Mouse (Mus musculus): Measurements from ENCODE around the gene Alkbh6. TPM values are rescaled to one million over a fixed set of nuclear protein-coding genes. Genes with fewer than 3 reads are reported as not detected.

Gene Alkbh6
- total and polyA plus RNA-seq, 3 experiments = 16.2 to 24.6 TPM; not detected in 1

DNA sequence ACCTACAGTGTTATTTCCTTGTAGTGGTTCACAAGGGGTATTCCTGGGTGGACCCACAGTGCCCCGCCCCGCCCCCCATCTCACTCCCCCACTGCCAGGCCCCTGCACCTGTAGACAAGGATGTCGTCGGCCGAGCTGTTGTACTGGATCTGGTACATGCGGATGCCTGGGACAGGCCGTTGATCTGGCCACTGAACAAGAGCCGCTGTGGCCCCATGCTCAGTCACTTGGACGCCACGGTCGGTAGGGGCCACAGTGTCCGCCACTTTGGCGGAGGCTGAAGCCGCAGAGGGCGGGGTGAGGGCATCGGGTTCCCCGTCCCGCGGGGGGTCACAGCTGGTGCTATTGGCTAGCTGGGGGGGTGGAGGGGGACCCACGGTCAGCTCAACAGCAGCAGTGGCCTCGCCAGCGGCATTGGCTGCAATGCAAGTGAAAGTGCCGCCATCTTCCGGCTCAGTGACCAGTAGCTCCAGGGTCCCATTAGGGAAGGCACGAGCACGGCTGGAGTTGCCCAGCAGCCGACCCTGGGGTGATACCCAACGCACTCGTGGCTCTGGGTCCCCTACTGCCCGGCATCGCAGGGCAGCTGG, 50.9 kb downstream of the Alkbh6 start:
- H3K79me2 ChIP-seq (ENCODE audit: control insufficient read depth, insufficient read depth, low read length, poor library complexity) = no peaks in the 10 kb centered on the region
- H3K4me1 ChIP-seq (ENCODE audit: control insufficient read depth in 1 of 2, insufficient read depth in 2 of 2, low read length in 2 of 2) = no peaks in the 10 kb centered on the region
- H3K36me3 ChIP-seq (ENCODE audit: control insufficient read depth in 1 of 2, insufficient read depth in 2 of 2, low read length in 2 of 2) = no peaks in the 10 kb centered on the region
- no peaks in the 10 kb centered on the region for H3K9me3 ChIP-seq (replicated peaks; ENCODE audit: insufficient read depth, low read length)
- no peak overlapping the region for H3K9ac ChIP-seq (ENCODE audit: control insufficient read depth, low read depth, low read length, poor library complexity, severe bottlenecking)
- no peaks in the 10 kb centered on the region for H3K27me3 ChIP-seq (ENCODE audit: control insufficient read depth in 1 of 2, insufficient read depth in 2 of 2, low read length in 2 of 2)
- DNase-seq (ENCODE audit: low read depth, low spot score) = no peak
- no peak overlapping the region for H3K4me3 ChIP-seq (ENCODE audit: control insufficient read depth in 1 of 2, insufficient read depth in 1 of 2, low read depth in 2 of 2, low read length in 2 of 2)
- no peak for TF ChIP-seq POLR2A (IDR thresholded peaks at IDR 0.05; ENCODE audit: control insufficient read depth in 1 of 2, insufficient read depth in 1 of 2, low read depth in 1 of 2, low read length in 2 of 2, poor library complexity in 1 of 2)
- no peak overlapping the region for H3K27ac ChIP-seq (ENCODE audit: control insufficient read depth, low read depth, low read length)

DNA sequence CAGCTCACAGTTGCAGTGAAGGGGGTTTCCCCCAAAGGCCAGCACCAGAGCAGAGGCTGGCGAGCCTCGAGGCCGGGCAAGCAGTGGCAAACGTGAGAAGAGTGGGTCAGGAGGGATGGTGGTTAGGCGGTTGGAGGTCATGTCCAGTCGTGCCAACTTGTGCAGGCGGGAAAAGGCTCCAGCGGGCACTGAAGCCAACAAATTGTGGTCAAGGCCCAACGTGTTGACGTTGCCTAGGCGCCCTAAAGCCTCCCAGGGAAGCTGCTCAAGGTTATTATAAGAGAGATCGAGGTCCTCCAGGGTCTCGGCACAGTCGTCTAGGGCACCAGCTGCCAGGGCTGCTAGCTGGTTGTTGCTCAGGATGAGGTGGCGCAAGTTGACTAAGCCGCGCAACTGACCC, 51.5 kb downstream of the Alkbh6 start:
- Histone ChIP-seq H3K27me3 (ENCODE audit: control insufficient read depth in 1 of 2, insufficient read depth in 2 of 2, low read length in 2 of 2) (no peaks in the 10 kb centered on the region; a peak in 1 of 4 replicates), H3K9ac (ENCODE audit: control insufficient read depth, low read depth, low read length, poor library complexity, severe bottlenecking) (no peak overlapping the region), H3K27ac (ENCODE audit: control insufficient read depth, low read depth, low read length) (no peak overlapping the region)

DNA sequence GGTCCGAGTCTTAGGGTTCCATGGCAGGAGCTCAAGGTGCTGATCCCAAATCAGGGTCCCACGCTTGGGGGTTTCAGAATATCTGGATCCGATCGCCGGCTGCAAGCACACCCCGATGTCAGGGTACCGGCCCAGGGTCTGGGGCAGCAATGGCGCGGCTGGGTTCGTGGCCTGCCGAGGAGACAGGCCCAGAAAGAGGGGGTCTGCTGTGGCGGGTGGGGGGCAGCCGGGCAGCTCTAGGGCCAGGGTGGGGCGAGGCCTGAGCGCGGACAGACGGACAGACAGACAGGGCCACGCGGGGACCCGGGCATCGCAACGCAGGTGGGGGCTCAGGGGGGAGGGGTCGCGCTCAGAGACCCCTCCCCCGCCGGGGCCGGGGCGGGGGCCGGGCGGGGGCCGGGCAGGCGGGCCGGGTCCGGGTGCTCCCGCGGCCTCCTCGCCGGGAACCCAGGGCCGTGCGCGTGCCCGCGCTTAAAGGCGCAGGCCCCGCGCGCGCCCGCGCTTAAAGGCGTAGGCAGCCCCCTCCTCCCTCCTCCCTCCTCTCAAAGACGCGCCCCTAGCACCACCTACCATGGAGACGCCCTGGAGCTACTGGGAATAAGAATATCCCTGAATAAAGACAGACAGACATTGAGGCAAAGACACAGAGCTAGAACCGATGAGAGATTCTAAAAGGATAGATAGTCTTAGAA, 54.3 kb downstream of the Alkbh6 start, which contains the start of gene Lrfn3:
Gene Lrfn3, minus strand, starts transcription at position 121 of the 692 bp plus-strand sequence.
- H3K27me3 ChIP-seq (ENCODE audit: control insufficient read depth in 1 of 2, insufficient read depth in 2 of 2, low read length in 2 of 2) = peaks cover 0 to 5% of the 10 kb centered on the region in 2 experiments; a peak in 2 of 4 replicates

More for the DNA sequence above, 51.5 kb downstream of the Alkbh6 start:
- H3K79me2 ChIP-seq (ENCODE audit: control insufficient read depth, insufficient read depth, low read length, poor library complexity) = no peaks in the 10 kb centered on the region
- H3K4me1 ChIP-seq (ENCODE audit: control insufficient read depth in 1 of 2, insufficient read depth in 2 of 2, low read length in 2 of 2) = no peaks in the 10 kb centered on the region
- H3K9me3 ChIP-seq (replicated peaks; ENCODE audit: insufficient read depth, low read length) = no peaks in the 10 kb centered on the region
- DNase-seq (ENCODE audit: low read depth, low spot score) = no peak
- no peak overlapping the region for H3K4me3 ChIP-seq (ENCODE audit: control insufficient read depth in 1 of 2, insufficient read depth in 1 of 2, low read depth in 2 of 2, low read length in 2 of 2)
- TF ChIP-seq RAD21 (IDR thresholded peaks at IDR 0.05; ENCODE audit: low read depth, low read length) = no peak
- no peak for TF ChIP-seq ELF1 (IDR thresholded peaks at IDR 0.05; ENCODE audit: low read depth, low read length)
- TF ChIP-seq USF1 (IDR thresholded peaks at IDR 0.05; ENCODE audit: low read depth, low read length) = no peak
- no peak for TF ChIP-seq ETS1 (IDR thresholded peaks at IDR 0.05; ENCODE audit: low read depth, low read length)
- TF ChIP-seq POLR2AphosphoS5 (IDR thresholded peaks at IDR 0.05; ENCODE audit: borderline replicate concordance, low read depth, low read length) = no peak
- TF ChIP-seq POLR2A (IDR thresholded peaks at IDR 0.05; ENCODE audit: control insufficient read depth in 1 of 2, insufficient read depth in 1 of 2, low read depth in 1 of 2, low read length in 2 of 2, poor library complexity in 1 of 2) = no peak
- TF ChIP-seq TAL1 (IDR thresholded peaks at IDR 0.05; ENCODE audit: low read length) = no peak
- no peak for TF ChIP-seq E2F4 (IDR thresholded peaks at IDR 0.05; ENCODE audit: borderline replicate concordance, low read depth, low read length)
- no peak for TF ChIP-seq TCF12 (IDR thresholded peaks at IDR 0.05; ENCODE audit: low read depth, low read length)
- TF ChIP-seq MAZ (IDR thresholded peaks at IDR 0.05; ENCODE audit: low read depth, low read length) = no peak
- no peak for TF ChIP-seq MAFK (IDR thresholded peaks at IDR 0.05; ENCODE audit: borderline replicate concordance, low read depth, low read length)
- no peak for TF ChIP-seq KAT2A (conservative IDR thresholded peaks at IDR 0.05; ENCODE audit: low read depth, low read length)
- no peaks in the 10 kb centered on the region for H3K36me3 ChIP-seq (ENCODE audit: control insufficient read depth in 1 of 2, insufficient read depth in 2 of 2, low read length in 2 of 2)

More for the DNA sequence above, 54.3 kb downstream of the Alkbh6 start, which contains the start of gene Lrfn3:
- no peak for DNase-seq (ENCODE audit: low read depth, low spot score)
- TF ChIP-seq MAX (IDR thresholded peaks at IDR 0.05; ENCODE audit: low read length) (no peak), TAL1 (IDR thresholded peaks at IDR 0.05; ENCODE audit: low read length) (no peak), JUND (IDR thresholded peaks at IDR 0.05; ENCODE audit: low read depth, low read length) (no peak), TCF12 (IDR thresholded peaks at IDR 0.05; ENCODE audit: low read depth, low read length) (no peak), UBTF (IDR thresholded peaks at IDR 0.05; ENCODE audit: borderline replicate concordance, insufficient read depth, low read depth, low read length) (no peak), USF2 (IDR thresholded peaks at IDR 0.05; ENCODE audit: borderline replicate concordance in 1 of 2, insufficient read depth in 1 of 2, low read depth in 1 of 2, low read length in 2 of 2) (no peak), MXI1 (IDR thresholded peaks at IDR 0.05; ENCODE audit: low read depth, low read length) (no peak), MAFK (IDR thresholded peaks at IDR 0.05; ENCODE audit: borderline replicate concordance, low read depth, low read length) (no peak), POLR2A (IDR thresholded peaks at IDR 0.05; ENCODE audit: control insufficient read depth in 1 of 2, insufficient read depth in 1 of 2, low read depth in 1 of 2, low read length in 2 of 2, poor library complexity in 1 of 2) (no peak), NRF1 (IDR thresholded peaks at IDR 0.05; ENCODE audit: insufficient read depth, low read depth, low read length, poor library complexity, severe bottlenecking) (no peak), EP300 (IDR thresholded peaks at IDR 0.05; ENCODE audit: low read depth in 1 of 2, low read length in 2 of 2) (no peak), KAT2A (conservative IDR thresholded peaks at IDR 0.05; ENCODE audit: low read depth, low read length) (no peak)
- Histone ChIP-seq H3K4me3 (ENCODE audit: control insufficient read depth in 1 of 2, insufficient read depth in 1 of 2, low read depth in 2 of 2, low read length in 2 of 2) (no peak within 1 kb of the TSS), H3K27ac (ENCODE audit: control insufficient read depth, low read depth, low read length) (no peak within 1 kb of the TSS), H3K9me3 (replicated peaks; ENCODE audit: insufficient read depth, low read length) (no peaks in the 10 kb centered on the region), H3K36me3 (ENCODE audit: control insufficient read depth in 1 of 2, insufficient read depth in 2 of 2, low read length in 2 of 2) (no peaks in the 10 kb centered on the region), H3K9ac (ENCODE audit: control insufficient read depth, low read depth, low read length, poor library complexity, severe bottlenecking) (no peak within 1 kb of the TSS), H3K79me2 (ENCODE audit: control insufficient read depth, insufficient read depth, low read length, poor library complexity) (no peaks in the 10 kb centered on the region), H3K4me1 (ENCODE audit: control insufficient read depth in 1 of 2, insufficient read depth in 2 of 2, low read length in 2 of 2) (no peaks in the 10 kb centered on the region)

Data from MEL (cell line).